Comparison of ENCODE assay signal across 33 mouse cellular contexts in genomic region chr7:4663742-4664141, GRCm38 (mm10). TPM values are rescaled to one million over a fixed set of nuclear protein-coding genes. Genes with fewer than 3 reads are reported as not detected.
DNase-seq lines count a peak whose midpoint lies in the region; ATAC-seq and TF ChIP-seq lines count a peak whose summit lies in the region.
"Had no signal": no experiment of that assay in that cellular context is flagged by ENCODE, and none has a peak within 500 bp of the region (broad histone marks: within the 10 kb centered on the region; RNA-seq: fewer than 3 reads in every experiment).

No protein-coding gene starts in this region.

- H3K9me3 ChIP-seq in liver, embryonic 12.5 days (replicated peaks) = no peaks in the 10 kb centered on the region
- H3K9me3 ChIP-seq: forebrain, embryonic 10.5 days; forebrain, embryonic 13.5 days; G1E; hindbrain, embryonic 10.5 days; hindbrain, embryonic 13.5 days had no signal

- intact Hi-C loops in gastrocnemius, postnatal 14 days (cut with DNase I; ENCODE audit: low total_unique reads) = no loop called here

- H3K4me2 ChIP-seq in liver, embryonic 12.5 days = no peak overlapping the region
- H3K4me2 ChIP-seq: forebrain, embryonic 13.5 days; heart, embryonic 11.5 days; hindbrain, embryonic 13.5 days had no signal

- no peak overlapping the region for H3K4me3 ChIP-seq in liver, embryonic 12.5 days
- no peak overlapping the region for H3K4me3 ChIP-seq in thymus, adult 2 months (ENCODE audit: control insufficient read depth, insufficient read depth, low read length)
- H3K4me3 ChIP-seq: forebrain, embryonic 10.5 days; forebrain, embryonic 13.5 days; hindbrain, embryonic 10.5 days; hindbrain, embryonic 13.5 days had no signal

- H3K4me1 ChIP-seq in liver, embryonic 12.5 days = peaks cover 29% of the 10 kb centered on the region
- peaks cover 13% of the 10 kb centered on the region for H3K4me1 ChIP-seq in thymus, adult 2 months (replicated peaks; ENCODE audit: control insufficient read depth, insufficient read depth, low read length)

- DNase-seq in liver = no peak
- DNase-seq in thymus, adult 2 months = no peak
- DNase-seq in thymus, postnatal 10 days (ENCODE audit: low spot score in 2 of 2) = no peak
- DNase-seq in naive thymus-derived CD4-positive, alpha-beta T cell, adult 2 months (ENCODE audit: low read depth) = peak; percentile 59
- no peak for DNase-seq in gastrocnemius, postnatal 14 days
- no peak for DNase-seq in thymus, postnatal 4 days
- DNase-seq: adrenal gland, adult 8-10 months; adrenal gland, postnatal 25 days; cerebellum, adult 11-12 months; cerebellum, adult 8-10 months; cerebellum, postnatal 10 days; gastrocnemius, postnatal 10 days; heart, adult 11 months; heart, postnatal 36 days had no signal

- TF ChIP-seq CTCF in thymus, adult 2 months (IDR thresholded peaks at IDR 0.05; ENCODE audit: borderline replicate concordance, control insufficient read depth, extremely low read depth, insufficient read depth, low read length, poor library complexity) = no peak

- TF ChIP-seq POLR2A in thymus, adult 2 months (IDR thresholded peaks at IDR 0.05; ENCODE audit: control insufficient read depth, extremely low read depth, insufficient read depth, low read length, poor library complexity) = no peak

- peaks cover 63% of the 10 kb centered on the region for H3K36me3 ChIP-seq in liver, embryonic 12.5 days
- H3K36me3 ChIP-seq in thymus, adult 2 months (ENCODE audit: control insufficient read depth, insufficient read depth, low read length) = no peaks in the 10 kb centered on the region

- no peak for ATAC-seq in liver, embryonic 12.5 days
- peak; percentile 17 for ATAC-seq in activated CD4-positive, CD25-positive, alpha-beta regulatory T cell, adult 4 months
- ATAC-seq: forebrain, embryonic 13.5 days; forebrain, embryonic 16.5 days; hindbrain, embryonic 16.5 days; Patski had no signal

- no peak overlapping the region for H3K9ac ChIP-seq in liver, embryonic 12.5 days
- H3K9ac ChIP-seq: hindbrain, embryonic 13.5 days had no signal

- 0 out of 2 replicates have a peak overlapping the region, but pooled peaks have one; percentile 7 for H3K27ac ChIP-seq in liver, embryonic 12.5 days
- H3K27ac ChIP-seq in thymus, adult 2 months (ENCODE audit: control insufficient read depth, insufficient read depth, low read length) = peak overlapping the region; percentile 65; the same call in 1 of the 2 replicates
- H3K27ac ChIP-seq: forebrain, embryonic 10.5 days; forebrain, embryonic 13.5 days; hindbrain, embryonic 10.5 days; hindbrain, embryonic 13.5 days had no signal

- WGBS in liver, embryonic 12.5 days (ENCODE audit: insufficient replicate concordance) = 78% methylated on average over 2 of the region's 2 CpGs
- 31% methylated on average over 2 of the region's 2 CpGs for WGBS in thymus, adult 2 months

- H3K27me3 ChIP-seq in liver, embryonic 12.5 days (replicated peaks) = no peaks in the 10 kb centered on the region
- H3K27me3 ChIP-seq in thymus, adult 2 months (ENCODE audit: control insufficient read depth, insufficient read depth, low read length) = no peaks in the 10 kb centered on the region
- H3K27me3 ChIP-seq: forebrain, embryonic 13.5 days; hindbrain, embryonic 13.5 days; Patski had no signal

RNA-seq across cellular contexts. Expression of gene Ppp6r1, which starts 4.9 kb away (rescaled TPM):
- 12.0 and 12.7 TPM in 2 replicates for polyA plus RNA-seq in liver, embryonic 12.5 days (2016; fragmentation: Nextera tagmentation; extraction: Ambion mirVana)
- 419 and 475 TPM in 2 replicates for polyA plus RNA-seq in thymus, adult 2 months (2012; rRNA removed)
- polyA plus RNA-seq in activated CD4-positive, CD25-positive, alpha-beta regulatory T cell, adult 4 months (2017; shearing (Covaris generic)) = 10 to 100 TPM; 10.6 to 11.1 TPM
- total RNA-seq in gastrocnemius, postnatal 14 days (2021) = 10 to 100 TPM; 44.2 to 45.0 TPM

RNA-seq across cellular contexts. Expression of gene Hspbp1, which starts 21.1 kb away (rescaled TPM):
- polyA plus RNA-seq in liver, embryonic 12.5 days (2016; fragmentation: Nextera tagmentation; extraction: Ambion mirVana) = 90.8 and 95.6 TPM in 2 replicates
- 53.0 and 55.4 TPM in 2 replicates for polyA plus RNA-seq in thymus, adult 2 months (2012; rRNA removed)
- 10 to 100 TPM; 38.9 to 60.9 TPM for polyA plus RNA-seq in activated CD4-positive, CD25-positive, alpha-beta regulatory T cell, adult 4 months (2017; shearing (Covaris generic))
- 10 to 100 TPM; 19.7 to 20.3 TPM for total RNA-seq in gastrocnemius, postnatal 14 days (2021)

RNA-seq across cellular contexts. Expression of gene Brsk1, which starts 26.7 kb away (rescaled TPM):
- 0.19 and 0.29 TPM in 2 replicates for polyA plus RNA-seq in liver, embryonic 12.5 days (2016; fragmentation: Nextera tagmentation; extraction: Ambion mirVana)
- polyA plus RNA-seq in thymus, adult 2 months (2012; rRNA removed) = 0.71 and 0.84 TPM in 2 replicates
- polyA plus RNA-seq in activated CD4-positive, CD25-positive, alpha-beta regulatory T cell, adult 4 months (2017; shearing (Covaris generic)) = not detected
- 1 to 10 TPM; 1.8 to 2.3 TPM for total RNA-seq in gastrocnemius, postnatal 14 days (2021)
- polyA plus RNA-seq: G1E had no signal

RNA-seq across cellular contexts. Expression of gene Tmem86b, which starts 32.5 kb away (rescaled TPM):
- 25.7 and 26.1 TPM in 2 replicates for polyA plus RNA-seq in liver, embryonic 12.5 days (2016; fragmentation: Nextera tagmentation; extraction: Ambion mirVana)
- polyA plus RNA-seq in thymus, adult 2 months (2012; rRNA removed) = 103 and 113 TPM in 2 replicates
- polyA plus RNA-seq in activated CD4-positive, CD25-positive, alpha-beta regulatory T cell, adult 4 months (2017; shearing (Covaris generic)) = 1 to 10 TPM; 3.0 to 4.1 TPM
- total RNA-seq in gastrocnemius, postnatal 14 days (2021) = 1 to 10 TPM; 2.1 to 3.1 TPM

RNA-seq across cellular contexts. Expression of gene Ptprh, which starts 59.9 kb away (rescaled TPM):
- polyA plus RNA-seq in liver, embryonic 12.5 days (2016; fragmentation: Nextera tagmentation; extraction: Ambion mirVana) = not detected in 2 replicates
- polyA plus RNA-seq in thymus, adult 2 months (2012; rRNA removed) = 0.11 and 0.15 TPM in 2 replicates
- polyA plus RNA-seq in activated CD4-positive, CD25-positive, alpha-beta regulatory T cell, adult 4 months (2017; shearing (Covaris generic)) = not detected
- total RNA-seq in gastrocnemius, postnatal 14 days (2021) = not detected
- total RNA-seq: adrenal gland, adult 8-10 months; adrenal gland, postnatal 25 days; gastrocnemius, adult 18-20 months; gastrocnemius, postnatal 10 days; gastrocnemius, postnatal 4 days; heart, adult 8-10 months; heart, postnatal 36 days had no signal
- polyA plus RNA-seq: embryonic facial prominence, embryonic 11.5 days; embryonic facial prominence, embryonic 14.5 days; G1E; heart, embryonic 11.5 days; heart, embryonic 14.5 days; heart, postnatal 0 days; hindbrain, embryonic 10.5 days; intestine, embryonic 14.5 days; Patski had no signal

Comparison
In these comparisons a context has a peak if more than half of its experiments do, and no peak if none do; other contexts are left out.
1. RNA of gene Ppp6r1, which starts 4.9 kb away (polyA plus RNA-seq): 419 to 475 TPM in thymus, adult 2 months; 12.0 to 12.7 TPM in liver, embryonic 12.5 days and 10.6 to 11.1 TPM in activated CD4-positive, CD25-positive, alpha-beta regulatory T cell, adult 4 months; every median in the first group is over 10 times any median in the second.